Mouse (Mus musculus): Measurements from ENCODE around the gene Pkhd1.

GRCm38 (mm10) chr1:20590488-20590887 is 27.4 kb downstream of the Pkhd1 start:
- no peak for TF ChIP-seq CTCF (IDR thresholded peaks at IDR 0.05; ENCODE audit: low read depth, low read length)
- TF ChIP-seq POLR2A (IDR thresholded peaks at IDR 0.05; ENCODE audit: borderline replicate concordance, low read depth, low read length), result no peak

Data from bone marrow macrophage, adult 2 months (primary cell).